Mouse (Mus musculus) midbrain, embryonic 15.5 days (tissue): ENCODE results near the gene Col3a1. TPM values are rescaled to one million over a fixed set of nuclear protein-coding genes. Genes with fewer than 3 reads are reported as not detected.
A peak's percentile ranks its signal among the peaks of the same experiment; 100 is the strongest.

Experiments used
- ATAC-seq: fragments of 200-750 bp; cut with Nextera tagmentation; replicated peaks from 2 replicates; pipeline ENCODE4 v1.8.0; 2017; ENCODE audit warnings: moderate TSS enrichment
- H3K27ac ChIP-seq: fragments of 300-500 bp; sonication (generic); 2 replicates; pipeline ENCODE4 v1.5.1; 2015; ENCODE audit warnings: mild to moderate bottlenecking, inconsistent platforms
- H3K27me3 ChIP-seq: fragments of 300-500 bp; sonication (generic); replicated peaks from 2 replicates; pipeline ENCODE4 v1.6.1; 2015; ENCODE audit warnings: inconsistent platforms
- H3K36me3 ChIP-seq: fragments of 300-500 bp; sonication (generic); replicated peaks from 2 replicates; pipeline ENCODE4 v1.6.1; 2015; ENCODE audit warnings: inconsistent platforms
- H3K4me1 ChIP-seq: fragments of 300-500 bp; sonication (generic); 2 replicates; pipeline ENCODE4 v1.6.1; 2015; ENCODE audit warnings: inconsistent platforms
- H3K4me2 ChIP-seq: fragments of 300-500 bp; sonication (generic); 2 replicates; pipeline ENCODE4 v1.6.1; 2015; ENCODE audit warnings: inconsistent platforms, mild to moderate bottlenecking, moderate library complexity
- H3K4me3 ChIP-seq: fragments of 300-500 bp; sonication (generic); 2 replicates; pipeline ENCODE4 v1.5.1; 2015; ENCODE audit warnings: mild to moderate bottlenecking, inconsistent platforms
- H3K9ac ChIP-seq: fragments of 300-500 bp; sonication (generic); 2 replicates; pipeline ENCODE4 v1.6.1; 2015; ENCODE audit warnings: mild to moderate bottlenecking, inconsistent platforms
- H3K9me3 ChIP-seq: fragments of 300-500 bp; sonication (generic); 2 replicates; pipeline ENCODE4 v1.6.1; 2016; ENCODE audit warnings: inconsistent platforms
- WGBS: fragments of 180-500 bp; shearing (Covaris S2); methylation state at CpG from one replicate; pipeline ENCODE4 v1.1.7; 2015; ENCODE audit warnings: mixed read lengths; 5-methylcytosine and 5-hydroxymethylcytosine counted together
- polyA plus RNA-seq: library from polyadenylated mRNA; unstranded; fragments of >200 nt; fragmentation: Nextera tagmentation; extraction: Ambion mirVana; gene quantifications from 2 replicates; pipeline ENCODE4 v1.2.1, GENCODE M21; 2015

The Col3a1 gene
- 173 and 194 TPM in 2 replicates for polyA plus RNA-seq

- Histone ChIP-seq H3K4me3 (no peak within 1 kb of the TSS), H3K27ac (no peak within 1 kb of the TSS), H3K9ac (no peak within 1 kb of the TSS), H3K4me1 (no peaks in the 10 kb centered on the region), H3K9me3 (no peaks in the 10 kb centered on the region), H3K36me3 (no peaks in the 10 kb centered on the region), H3K27me3 (no peaks in the 10 kb centered on the region), H3K4me2 (no peak within 1 kb of the TSS)
- 92% methylated on average over 4 of the region's 4 CpGs for WGBS
- ATAC-seq = no peak
These were observed at the start of gene Col3a1 for GRCm38 (mm10) chr1:45311388-45311787. Gene Col3a1 (plus strand): TSS chr1:45311538.

GRCm38 (mm10) chr1:45269421-45269820, 41.9 kb upstream of the Col3a1 start:
- Histone ChIP-seq H3K9me3 (no peaks in the 10 kb centered on the region), H3K27ac (no peak overlapping the region), H3K4me2 (no peak overlapping the region), H3K4me1 (no peaks in the 10 kb centered on the region), H3K27me3 (no peaks in the 10 kb centered on the region), H3K36me3 (no peaks in the 10 kb centered on the region), H3K9ac (no peak overlapping the region), H3K4me3 (no peak overlapping the region)
- no peak for ATAC-seq

GRCm38 (mm10) chr1:45276006-45276539, 35.3 kb upstream of the Col3a1 start:
- no peak overlapping the region for H3K27ac ChIP-seq
- no peaks in the 10 kb centered on the region for H3K9me3 ChIP-seq
- no peaks in the 10 kb centered on the region for H3K4me1 ChIP-seq
- H3K4me2 ChIP-seq = no peak overlapping the region
- no peaks in the 10 kb centered on the region for H3K27me3 ChIP-seq
- 45% methylated on average over 2 of the region's 2 CpGs for WGBS
- H3K4me3 ChIP-seq = no peak overlapping the region
- no peak overlapping the region for H3K9ac ChIP-seq
- peak; percentile 37; the same call in 1 of the 2 replicates for ATAC-seq
- H3K36me3 ChIP-seq = no peaks in the 10 kb centered on the region

- Histone ChIP-seq H3K9ac (no peak overlapping the region), H3K36me3 (no peaks in the 10 kb centered on the region), H3K9me3 (no peaks in the 10 kb centered on the region), H3K4me3 (no peak overlapping the region), H3K27me3 (no peaks in the 10 kb centered on the region), H3K4me1 (no peaks in the 10 kb centered on the region), H3K4me2 (no peak overlapping the region), H3K27ac (no peak overlapping the region)
- 73% methylated on average over 1 of the region's 1 CpGs for WGBS
- ATAC-seq = no peak
These were observed 23.4 kb upstream of the Col3a1 start for GRCm38 (mm10) chr1:45287954-45288353.

- Histone ChIP-seq H3K4me1 (no peaks in the 10 kb centered on the region), H3K4me2 (no peak overlapping the region), H3K27me3 (no peaks in the 10 kb centered on the region), H3K36me3 (no peaks in the 10 kb centered on the region), H3K9ac (no peak overlapping the region), H3K9me3 (no peaks in the 10 kb centered on the region), H3K4me3 (no peak overlapping the region), H3K27ac (no peak overlapping the region)
- WGBS = 72% methylated on average over 4 of the region's 4 CpGs
- ATAC-seq = no peak
These were observed 21.3 kb upstream of the Col3a1 start for GRCm38 (mm10) chr1:45290037-45290436.

GRCm38 (mm10) chr1:45299394-45300119, 11.8 kb upstream of the Col3a1 start:
- no peaks in the 10 kb centered on the region for H3K36me3 ChIP-seq
- no peak overlapping the region for H3K4me2 ChIP-seq
- H3K4me1 ChIP-seq = no peaks in the 10 kb centered on the region
- no peak for ATAC-seq
- no peaks in the 10 kb centered on the region for H3K9me3 ChIP-seq
- no peak overlapping the region for H3K9ac ChIP-seq
- 86% methylated on average over 3 of the region's 3 CpGs for WGBS
- no peaks in the 10 kb centered on the region for H3K27me3 ChIP-seq
- no peak overlapping the region for H3K27ac ChIP-seq
- no peak overlapping the region for H3K4me3 ChIP-seq

- H3K9me3 ChIP-seq = no peaks in the 10 kb centered on the region
- H3K4me3 ChIP-seq = no peak overlapping the region
- H3K36me3 ChIP-seq = no peaks in the 10 kb centered on the region
- 78% methylated on average over 1 of the region's 1 CpGs for WGBS
- H3K9ac ChIP-seq = no peak overlapping the region
- no peak for ATAC-seq
- H3K27me3 ChIP-seq = no peaks in the 10 kb centered on the region
- H3K4me2 ChIP-seq = no peak overlapping the region
- no peak overlapping the region for H3K27ac ChIP-seq
- H3K4me1 ChIP-seq = no peaks in the 10 kb centered on the region
These were observed 7.1 kb upstream of the Col3a1 start for GRCm38 (mm10) chr1:45304273-45304672.

GRCm38 (mm10) chr1:45309015-45309414, 2.3 kb upstream of the Col3a1 start:
- ATAC-seq = no peak
- Histone ChIP-seq H3K9ac (no peak overlapping the region), H3K4me3 (no peak overlapping the region), H3K4me1 (no peaks in the 10 kb centered on the region), H3K9me3 (no peaks in the 10 kb centered on the region), H3K4me2 (no peak overlapping the region), H3K36me3 (no peaks in the 10 kb centered on the region), H3K27ac (no peak overlapping the region), H3K27me3 (no peaks in the 10 kb centered on the region)
- WGBS = 82% methylated on average over 2 of the region's 2 CpGs

GRCm38 (mm10) chr1:45311962-45312361, 624 bp downstream of the Col3a1 start:
- Histone ChIP-seq H3K4me1 (no peaks in the 10 kb centered on the region), H3K27ac (no peak overlapping the region), H3K36me3 (no peaks in the 10 kb centered on the region), H3K27me3 (no peaks in the 10 kb centered on the region), H3K9ac (no peak overlapping the region), H3K4me3 (no peak overlapping the region), H3K4me2 (no peak overlapping the region), H3K9me3 (no peaks in the 10 kb centered on the region)
- no peak for ATAC-seq

- Histone ChIP-seq H3K9me3 (no peaks in the 10 kb centered on the region), H3K27ac (no peak overlapping the region), H3K4me1 (no peaks in the 10 kb centered on the region), H3K4me2 (no peak overlapping the region), H3K27me3 (no peaks in the 10 kb centered on the region), H3K9ac (no peak overlapping the region), H3K4me3 (no peak overlapping the region), H3K36me3 (no peaks in the 10 kb centered on the region)
- no peak for ATAC-seq
These were observed 1.5 kb downstream of the Col3a1 start for GRCm38 (mm10) chr1:45312870-45313269.

GRCm38 (mm10) chr1:45313696-45314295, 2.5 kb downstream of the Col3a1 start:
- H3K9ac ChIP-seq = no peak overlapping the region
- 18% methylated on average over 11 of the region's 11 CpGs for WGBS
- H3K27me3 ChIP-seq = no peaks in the 10 kb centered on the region
- H3K4me1 ChIP-seq = no peaks in the 10 kb centered on the region
- peak overlapping the region; percentile 38; the same call in 1 of the 2 replicates for H3K4me2 ChIP-seq
- no peaks in the 10 kb centered on the region for H3K9me3 ChIP-seq
- ATAC-seq = peak; percentile 83
- H3K4me3 ChIP-seq = 0 out of 2 replicates have a peak overlapping the region, but pooled peaks have one; percentile 10
- H3K36me3 ChIP-seq = no peaks in the 10 kb centered on the region
- no peak overlapping the region for H3K27ac ChIP-seq

- H3K27me3 ChIP-seq = no peaks in the 10 kb centered on the region
- H3K9me3 ChIP-seq = no peaks in the 10 kb centered on the region
- H3K4me1 ChIP-seq = no peaks in the 10 kb centered on the region
- ATAC-seq = no peak
- H3K9ac ChIP-seq = no peak overlapping the region
- WGBS = 54% methylated on average over 7 of the region's 7 CpGs
- H3K27ac ChIP-seq = no peak overlapping the region
- no peak overlapping the region for H3K4me2 ChIP-seq
- no peaks in the 10 kb centered on the region for H3K36me3 ChIP-seq
- no peak overlapping the region for H3K4me3 ChIP-seq
These were observed 4.6 kb downstream of the Col3a1 start for GRCm38 (mm10) chr1:45315767-45316528.
